Mouse (Mus musculus) ovary, postnatal 36 days (tissue): Measurements from ENCODE around the gene Chmp2b.

Experiments
- DNase-seq: peaks from one replicate; pipeline ENCODE4 v3.0.0; 2022; ENCODE audit warnings: low spot score, mixed read lengths

The Chmp2b gene

GRCm38 (mm10) chr16:65561963-65562863, at the start of gene Chmp2b:
Gene Chmp2b, minus strand, starts transcription at chr16:65562726.
- peak; percentile 84 for DNase-seq

GRCm38 (mm10) chr16:65611678-65612077, 49.2 kb upstream of the Chmp2b start:
- DNase-seq: no peak

GRCm38 (mm10) chr16:65600798-65601197, 38.3 kb upstream of the Chmp2b start:
- no peak for DNase-seq

GRCm38 (mm10) chr16:65586111-65586865, 23.8 kb upstream of the Chmp2b start:
- no peak for DNase-seq

GRCm38 (mm10) chr16:65585699-65586098, 23.2 kb upstream of the Chmp2b start:
- DNase-seq: no peak

GRCm38 (mm10) chr16:65577298-65578029, 14.9 kb upstream of the Chmp2b start:
- no peak for DNase-seq

GRCm38 (mm10) chr16:65568853-65569252, 6.3 kb upstream of the Chmp2b start:
- DNase-seq: no peak

GRCm38 (mm10) chr16:65564951-65565350, 2.4 kb upstream of the Chmp2b start:
- DNase-seq: no peak

- no peak for DNase-seq
Observed at GRCm38 (mm10) chr16:65564306-65564705, 1.8 kb upstream of the Chmp2b start.

GRCm38 (mm10) chr16:65562864-65563206, 309 bp upstream of the Chmp2b start:
- DNase-seq: no peak

- DNase-seq: no peak
Observed at GRCm38 (mm10) chr16:65560996-65561962, 1.2 kb downstream of the Chmp2b start.

GRCm38 (mm10) chr16:65559591-65559990, 2.9 kb downstream of the Chmp2b start:
- DNase-seq: no peak

- DNase-seq: no peak
Observed at GRCm38 (mm10) chr16:65557369-65557768, 5.2 kb downstream of the Chmp2b start.

- no peak for DNase-seq
Observed at GRCm38 (mm10) chr16:65554267-65554666, 8.3 kb downstream of the Chmp2b start.

- no peak for DNase-seq
Observed at GRCm38 (mm10) chr16:65550814-65551213, 11.7 kb downstream of the Chmp2b start.

- no peak for DNase-seq
Observed at GRCm38 (mm10) chr16:65548960-65549359, 13.6 kb downstream of the Chmp2b start.

GRCm38 (mm10) chr16:65543676-65544293, 18.7 kb downstream of the Chmp2b start:
- no peak for DNase-seq

GRCm38 (mm10) chr16:65533315-65533999, 29.1 kb downstream of the Chmp2b start:
- no peak for DNase-seq

- no peak for DNase-seq
Observed at GRCm38 (mm10) chr16:65531663-65532062, 30.9 kb downstream of the Chmp2b start.

GRCm38 (mm10) chr16:65529589-65529988, 32.9 kb downstream of the Chmp2b start:
- DNase-seq: no peak
